Mouse (Mus musculus) small intestine, adult 2 months (tissue): ENCODE results near the gene Cpt1a.

Experiments
- CTCF ChIP-seq: fragments of 200-500 bp; IDR thresholded peaks from 2 replicates; pipeline ENCODE4 v1.5.1; 2012; ENCODE audit warnings: low read depth, mild to moderate bottlenecking, control low read depth, inconsistent platforms, low read length, moderate library complexity, mixed read lengths; ENCODE audit not compliant: insufficient replicate concordance, insufficient read length; ENCODE audit errors: extremely low read depth
- POLR2A ChIP-seq: fragments of 200-500 bp; IDR thresholded peaks from 2 replicates; pipeline ENCODE4 v1.6.1; 2012; ENCODE audit warnings: low read depth, mild to moderate bottlenecking, control low read depth, inconsistent platforms, low read length, moderate library complexity

DNA sequence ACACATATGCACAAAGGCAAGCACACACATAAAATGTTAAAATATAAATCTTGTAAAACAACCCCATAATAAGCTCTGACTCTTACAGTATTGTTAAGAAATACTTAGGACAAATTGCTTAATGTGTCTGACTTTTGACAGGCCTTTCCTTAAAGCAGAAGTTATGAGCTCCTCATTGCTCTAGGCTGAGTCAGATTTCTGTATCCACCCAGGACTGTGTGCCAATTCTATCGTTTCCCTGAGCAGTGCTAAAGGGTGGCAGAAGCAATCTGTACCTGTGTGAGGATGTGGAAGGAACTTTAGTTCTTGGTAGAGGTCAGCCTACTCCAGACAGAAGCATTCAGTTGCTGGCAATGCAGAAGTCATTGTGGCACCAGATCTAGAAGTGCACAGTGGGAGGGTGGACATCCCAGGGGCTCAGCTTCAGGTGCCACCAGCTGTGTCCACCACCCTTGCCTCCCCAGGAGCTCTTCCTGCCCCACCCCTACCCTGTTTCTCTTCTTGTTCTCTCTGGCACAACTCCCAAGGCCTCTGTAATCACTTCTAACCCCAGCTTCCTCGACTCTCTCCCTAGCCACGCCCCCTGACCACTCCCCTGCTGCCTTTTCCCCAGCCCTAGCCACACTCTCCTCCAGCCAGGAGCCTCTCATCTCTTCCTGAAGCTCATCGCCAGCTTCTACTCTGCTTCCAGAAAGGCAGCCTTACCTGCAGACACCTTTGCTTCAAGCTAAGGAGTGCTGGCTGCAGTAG, 55.0 kb downstream of the Cpt1a start:
- no peak for TF ChIP-seq CTCF
- TF ChIP-seq POLR2A = no peak
